Mouse (Mus musculus) forebrain, embryonic 13.5 days (tissue): ENCODE results near the gene Gpr108. TPM values are rescaled to one million over a fixed set of nuclear protein-coding genes. Genes with fewer than 3 reads are reported as not detected.

Experiments used
- ATAC-seq: fragments of 200-750 bp; cut with Nextera tagmentation; 2 replicates; pipeline ENCODE4 v1.8.0; 2017
- H3K27ac ChIP-seq: fragments of 300-500 bp; sonication (generic); 2 replicates; pipeline ENCODE4 v1.5.1; 2015; ENCODE audit warnings: inconsistent platforms, mild to moderate bottlenecking, moderate library complexity
- H3K27me3 ChIP-seq: fragments of 300-500 bp; sonication (generic); 2 replicates; pipeline ENCODE4 v1.6.1; 2015; ENCODE audit warnings: mild to moderate bottlenecking, inconsistent platforms
- H3K36me3 ChIP-seq: fragments of 300-500 bp; sonication (generic); 2 replicates; pipeline ENCODE4 v1.6.1; 2015; ENCODE audit warnings: mild to moderate bottlenecking, inconsistent platforms; ENCODE audit not compliant: poor library complexity, severe bottlenecking
- H3K4me1 ChIP-seq: fragments of 300-500 bp; sonication (generic); 2 replicates; pipeline ENCODE4 v1.6.1; 2015; ENCODE audit warnings: inconsistent platforms
- H3K4me2 ChIP-seq: fragments of 300-500 bp; sonication (generic); 2 replicates; pipeline ENCODE4 v1.6.1; 2015; ENCODE audit warnings: inconsistent platforms, mild to moderate bottlenecking, moderate library complexity
- H3K4me3 ChIP-seq: fragments of 300-500 bp; sonication (generic); 2 replicates; pipeline ENCODE4 v1.5.1; 2015; ENCODE audit warnings: mild to moderate bottlenecking, inconsistent platforms
- H3K9ac ChIP-seq: fragments of 300-500 bp; sonication (generic); 2 replicates; pipeline ENCODE4 v1.6.1; 2015; ENCODE audit warnings: mild to moderate bottlenecking, inconsistent platforms
- H3K9me3 ChIP-seq: fragments of 300-500 bp; sonication (generic); replicated peaks from 2 replicates; pipeline ENCODE4 v1.6.1; 2016; ENCODE audit warnings: inconsistent platforms
- WGBS: fragments of 180-500 bp; shearing (Covaris S2); methylation state at CpG from one replicate; pipeline ENCODE4 v1.1.7; 2015; 5-methylcytosine and 5-hydroxymethylcytosine counted together
- polyA plus RNA-seq: library from polyadenylated mRNA; unstranded; fragments of >200 nt; fragmentation: Nextera tagmentation; extraction: Ambion mirVana; gene quantifications from 2 replicates; pipeline ENCODE4 v1.2.1, GENCODE M21; 2015

Gpr108 gene
- polyA plus RNA-seq, 1 experiment from 2014 or later: 17.8 TPM

GRCm38 (mm10) chr17:57250461-57251160 is 2.4 kb upstream of the Gpr108 start:
- 3% methylated on average over 33 of the region's 33 CpGs for WGBS
- Histone ChIP-seq H3K27me3 (no peaks in the 10 kb centered on the region), H3K27ac (no peak overlapping the region), H3K36me3 (peaks cover 20% of the 10 kb centered on the region), H3K9me3 (no peaks in the 10 kb centered on the region), H3K4me3 (peak overlapping the region; percentile 50), H3K9ac (peak overlapping the region; percentile 73), H3K4me1 (peaks cover 39% of the 10 kb centered on the region), H3K4me2 (peak overlapping the region; percentile 84)
- no peak for ATAC-seq

GRCm38 (mm10) chr17:57249186-57250181 is 1.2 kb upstream of the Gpr108 start, which contains the start of gene Trip10:
Gene Trip10 (plus strand): TSS chr17:57249455.
- WGBS: under 1% methylated on average over 49 of the region's 52 CpGs
- H3K27ac ChIP-seq: peak within 1 kb of the TSS; percentile 92
- H3K27me3 ChIP-seq: no peaks in the 10 kb centered on the region
- H3K4me2 ChIP-seq: peak within 1 kb of the TSS; percentile 84
- peak within 1 kb of the TSS; percentile 73 for H3K9ac ChIP-seq
- H3K4me3 ChIP-seq: peak within 1 kb of the TSS; percentile 50
- H3K36me3 ChIP-seq: peaks cover 13% of the 10 kb centered on the region
- peaks cover 39% of the 10 kb centered on the region for H3K4me1 ChIP-seq
- H3K9me3 ChIP-seq: no peaks in the 10 kb centered on the region
- peak; percentile 3; the same call in 1 of the 2 replicates for ATAC-seq

GRCm38 (mm10) chr17:57248771-57249170 is 525 bp upstream of the Gpr108 start:
- Histone ChIP-seq H3K4me3 (peak overlapping the region; percentile 50), H3K9ac (peak overlapping the region; percentile 61), H3K36me3 (peaks cover 13% of the 10 kb centered on the region), H3K27ac (peak overlapping the region; percentile 92), H3K4me2 (peak overlapping the region; percentile 84), H3K9me3 (no peaks in the 10 kb centered on the region), H3K27me3 (no peaks in the 10 kb centered on the region), H3K4me1 (peaks cover 39% of the 10 kb centered on the region)
- 5% methylated on average over 13 of the region's 13 CpGs for WGBS
- ATAC-seq: no peak

DNA sequence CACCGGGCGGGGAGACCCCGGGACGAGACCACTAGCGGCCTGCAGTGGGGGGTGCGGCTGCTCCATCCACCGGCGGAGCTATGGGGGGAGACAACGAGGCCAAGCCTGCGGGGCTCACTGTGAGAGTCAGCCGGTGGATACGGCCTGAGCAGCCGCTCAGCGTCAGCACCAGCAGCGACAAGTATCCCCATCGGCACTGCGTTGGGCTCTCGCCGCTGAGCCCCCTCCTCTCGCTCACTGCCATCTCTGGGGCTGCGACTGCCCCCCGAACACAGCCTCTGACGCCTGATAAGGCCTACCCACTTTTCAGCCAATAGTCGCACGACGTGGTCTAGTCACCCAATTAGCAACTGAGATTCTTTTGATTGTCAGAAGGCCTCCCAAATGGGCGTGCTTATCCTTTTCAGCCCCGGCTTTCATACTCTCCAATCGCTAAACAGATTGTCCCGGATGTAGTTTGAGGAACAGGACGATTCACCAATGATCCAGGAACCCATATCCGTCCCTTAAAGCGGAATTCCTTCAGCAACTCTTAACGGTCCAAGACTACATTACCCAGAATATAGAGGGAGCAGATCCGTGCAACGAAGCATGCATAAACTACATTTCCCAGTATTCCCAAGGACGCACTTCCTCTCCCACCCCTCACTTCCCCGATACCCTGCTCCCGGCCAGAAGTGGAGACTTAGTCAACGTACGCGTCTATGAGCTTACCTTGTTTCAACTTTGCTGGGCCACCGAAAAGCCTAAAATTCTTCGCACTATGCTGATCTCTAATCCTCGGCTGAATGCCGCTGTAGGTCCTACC is 649 bp downstream of the Gpr108 start:
- peak overlapping the region; percentile 84 for H3K4me2 ChIP-seq
- peak overlapping the region; percentile 50 for H3K4me3 ChIP-seq
- peaks cover 39% of the 10 kb centered on the region for H3K4me1 ChIP-seq
- no peaks in the 10 kb centered on the region for H3K27me3 ChIP-seq
- ATAC-seq: peak; percentile 95
- peak overlapping the region; percentile 71 for H3K9ac ChIP-seq
- peak overlapping the region; percentile 92 for H3K27ac ChIP-seq
- WGBS: under 1% methylated on average over 45 of the region's 46 CpGs
- H3K9me3 ChIP-seq: no peaks in the 10 kb centered on the region
- H3K36me3 ChIP-seq: peaks cover 21% of the 10 kb centered on the region

GRCm38 (mm10) chr17:57246663-57247392 is 1.4 kb downstream of the Gpr108 start:
- Histone ChIP-seq H3K9me3 (no peaks in the 10 kb centered on the region), H3K27ac (peak overlapping the region; percentile 87), H3K36me3 (peaks cover 28% of the 10 kb centered on the region), H3K4me1 (peaks cover 39% of the 10 kb centered on the region), H3K4me3 (peak overlapping the region; percentile 50), H3K4me2 (peak overlapping the region; percentile 77), H3K27me3 (no peaks in the 10 kb centered on the region), H3K9ac (peak overlapping the region; percentile 71)
- ATAC-seq: peak; percentile 0
- WGBS: 3% methylated on average over 18 of the region's 18 CpGs

- WGBS: 89% methylated on average over 10 of the region's 10 CpGs
- no peak overlapping the region for H3K4me2 ChIP-seq
- ATAC-seq: no peak
These were observed 2.8 kb downstream of the Gpr108 start for GRCm38 (mm10) chr17:57245311-57245929.

DNA sequence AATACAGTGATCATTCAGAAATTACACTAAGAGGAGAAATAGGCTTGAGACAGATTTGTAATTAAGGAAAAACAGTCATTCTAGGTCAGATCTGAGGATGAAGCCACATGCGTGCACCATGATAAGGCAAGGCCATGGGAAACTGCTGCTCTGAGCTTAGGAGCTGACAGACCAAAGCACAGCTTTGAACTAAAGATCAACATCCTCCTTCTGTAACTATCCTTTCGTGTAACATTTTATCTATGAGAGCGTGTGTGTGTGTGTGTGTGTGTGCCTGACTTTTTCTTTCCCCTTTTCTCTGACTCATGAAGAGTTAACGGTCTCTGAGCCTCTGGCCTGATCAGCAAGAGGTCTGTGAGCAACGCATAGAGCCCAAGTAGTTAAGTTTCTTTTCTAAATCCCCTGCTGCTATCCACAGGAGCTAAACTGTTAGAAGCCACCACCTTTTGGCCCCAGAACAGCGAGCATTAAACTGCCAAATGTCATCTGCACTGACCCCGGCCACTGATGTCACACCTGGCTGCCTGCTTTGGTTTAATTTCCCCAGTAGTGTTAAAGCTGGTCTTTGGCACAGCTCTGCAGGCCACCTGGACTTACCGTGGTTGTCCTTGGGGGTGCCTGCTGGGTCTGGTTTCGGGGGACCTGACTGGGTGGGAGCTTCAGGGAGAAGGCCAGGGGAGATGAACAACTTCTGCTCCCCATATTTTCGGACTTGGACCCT is 4.4 kb downstream of the Gpr108 start:
- H3K4me3 ChIP-seq: no peak overlapping the region
- H3K27me3 ChIP-seq: no peaks in the 10 kb centered on the region
- no peak overlapping the region for H3K27ac ChIP-seq
- WGBS: 83% methylated on average over 10 of the region's 10 CpGs
- H3K4me2 ChIP-seq: no peak overlapping the region
- H3K9ac ChIP-seq: no peak overlapping the region
- no peaks in the 10 kb centered on the region for H3K9me3 ChIP-seq
- H3K4me1 ChIP-seq: peaks cover 17% of the 10 kb centered on the region
- no peak for ATAC-seq
- peaks cover 32% of the 10 kb centered on the region for H3K36me3 ChIP-seq

More at GRCm38 (mm10) chr17:57245311-57245929, 2.8 kb downstream of the Gpr108 start:
- Histone ChIP-seq H3K4me1 (peaks cover 33% of the 10 kb centered on the region), H3K36me3 (peaks cover 32% of the 10 kb centered on the region), H3K27ac (no peak overlapping the region), H3K27me3 (no peaks in the 10 kb centered on the region), H3K4me3 (no peak overlapping the region), H3K9ac (no peak overlapping the region), H3K9me3 (no peaks in the 10 kb centered on the region)

DNA sequence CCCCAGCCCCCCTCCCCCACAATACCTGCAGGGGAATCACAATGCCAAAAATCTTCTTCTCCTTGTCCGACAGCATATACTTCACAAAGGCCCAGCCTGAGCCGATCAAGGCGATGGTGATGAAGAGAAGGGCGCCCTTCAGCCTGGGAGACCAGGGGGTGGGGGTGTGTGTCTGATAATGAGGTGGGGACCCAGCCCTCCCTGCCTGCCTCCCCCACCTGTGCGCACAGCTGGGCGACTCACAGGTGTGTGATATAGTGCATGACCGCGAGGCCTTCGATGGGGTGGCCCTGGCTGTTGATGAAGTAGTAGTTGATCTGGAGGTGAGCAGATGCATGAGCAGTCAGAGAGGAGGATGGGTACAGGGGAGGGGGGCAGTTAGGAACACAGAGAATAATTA is 11.1 kb downstream of the Gpr108 start:
- no peaks in the 10 kb centered on the region for H3K27me3 ChIP-seq
- no peak overlapping the region for H3K4me2 ChIP-seq
- H3K9ac ChIP-seq: no peak overlapping the region
- peaks cover 50% of the 10 kb centered on the region for H3K36me3 ChIP-seq
- ATAC-seq: no peak
- H3K4me1 ChIP-seq: no peaks in the 10 kb centered on the region
- H3K27ac ChIP-seq: no peak overlapping the region
- no peaks in the 10 kb centered on the region for H3K9me3 ChIP-seq
- H3K4me3 ChIP-seq: no peak overlapping the region
- 91% methylated on average over 9 of the region's 9 CpGs for WGBS

GRCm38 (mm10) chr17:57235803-57236202 is 12.4 kb downstream of the Gpr108 start:
- no peak for ATAC-seq
- H3K27ac ChIP-seq: no peak overlapping the region

GRCm38 (mm10) chr17:57234254-57234928 is 13.9 kb downstream of the Gpr108 start:
- Histone ChIP-seq H3K27ac (no peak overlapping the region), H3K4me2 (no peak overlapping the region), H3K36me3 (peaks cover 42% of the 10 kb centered on the region), H3K4me3 (no peak overlapping the region), H3K9ac (no peak overlapping the region), H3K9me3 (no peaks in the 10 kb centered on the region), H3K27me3 (no peaks in the 10 kb centered on the region), H3K4me1 (no peaks in the 10 kb centered on the region)
- no peak for ATAC-seq
- 82% methylated on average over 12 of the region's 12 CpGs for WGBS

More at GRCm38 (mm10) chr17:57235803-57236202, 12.4 kb downstream of the Gpr108 start:
- Histone ChIP-seq H3K9me3 (no peaks in the 10 kb centered on the region), H3K9ac (no peak overlapping the region), H3K4me1 (no peaks in the 10 kb centered on the region), H3K4me3 (no peak overlapping the region), H3K27me3 (no peaks in the 10 kb centered on the region), H3K36me3 (peaks cover 42% of the 10 kb centered on the region), H3K4me2 (no peak overlapping the region)
- 89% methylated on average over 5 of the region's 5 CpGs for whole genome bisulfite sequencing
